Mouse (Mus musculus): ENCODE results near the gene Cmbl.

- TF ChIP-seq CTCF (IDR thresholded peaks at IDR 0.05; ENCODE audit: borderline replicate concordance, control insufficient read depth, extremely low read depth, insufficient read depth, low read length, poor library complexity) (no peak), POLR2A (IDR thresholded peaks at IDR 0.05; ENCODE audit: control insufficient read depth, extremely low read depth, insufficient read depth, low read length, poor library complexity) (no peak)
Observed at GRCm38 (mm10) chr15:31543246-31543645, 21.9 kb upstream of the Cmbl start.

All from thymus, adult 2 months (tissue).